Mouse (Mus musculus): ENCODE results near the gene Bcor.
A peak's percentile ranks its signal among the peaks of the same experiment; 100 is the strongest.

Gene Bcor

DNA sequence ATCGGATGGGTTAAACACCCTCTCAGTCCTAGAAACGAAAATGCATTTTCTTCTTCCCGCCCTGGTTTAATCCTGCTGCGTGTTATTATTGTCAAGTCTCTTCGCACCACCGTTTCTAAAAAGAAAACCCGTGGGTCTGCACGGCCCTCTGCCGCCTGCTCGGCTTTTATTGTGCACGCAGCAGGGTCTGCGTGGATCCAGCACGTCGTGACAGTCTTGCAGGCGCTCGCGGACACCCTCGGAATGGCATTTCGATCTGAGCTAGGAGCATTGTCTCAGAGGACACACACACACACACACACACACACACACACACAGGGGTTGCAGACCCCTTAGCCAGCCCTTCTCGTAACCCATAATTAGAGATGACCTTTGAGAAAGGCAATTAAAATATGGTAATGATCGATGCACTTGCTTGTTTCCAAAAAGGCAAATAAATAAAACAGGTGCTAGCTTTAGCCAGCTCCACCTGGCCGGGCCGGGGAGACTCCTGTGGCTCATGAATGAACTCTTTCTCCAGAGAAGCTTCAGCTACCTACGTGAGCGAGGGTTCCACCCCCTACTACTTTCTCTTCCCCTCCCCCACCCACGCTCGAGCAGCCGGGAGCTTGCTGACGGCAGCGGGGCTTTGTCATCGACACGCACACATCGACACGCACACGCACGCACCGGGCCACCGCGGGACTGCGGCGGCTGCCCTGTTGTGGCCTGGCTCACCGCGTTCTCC lies 8.7 kb downstream of the Bcor start:
- no peak for DNase-seq (ENCODE audit: extremely low spot score, low spot score)

GRCm38 (mm10) chrX:12150425-12150824 lies 9.7 kb downstream of the Bcor start:
- peak; percentile 37 for DNase-seq (ENCODE audit: extremely low spot score, low spot score)

DNA sequence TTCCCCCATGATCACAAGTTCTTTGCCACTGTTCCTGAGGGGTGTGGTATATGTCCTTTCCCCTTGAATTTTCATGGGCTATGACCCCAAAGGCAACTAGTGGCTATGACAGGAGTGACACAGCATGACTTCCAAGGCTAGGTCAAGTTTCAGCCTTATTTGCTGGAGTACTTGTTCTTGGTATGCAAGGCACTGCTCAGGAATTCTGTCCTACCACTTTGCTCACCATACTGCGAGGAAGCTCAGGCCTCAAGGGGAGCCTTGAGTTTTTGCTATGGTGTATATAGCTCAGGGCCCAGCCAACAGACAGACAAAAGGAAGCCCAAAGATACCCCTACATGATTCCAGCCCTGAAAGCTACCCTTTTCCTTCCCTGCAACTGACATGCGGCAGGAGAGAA lies 13.9 kb downstream of the Bcor start:
- no peak for DNase-seq (ENCODE audit: extremely low spot score, low spot score)

GRCm38 (mm10) chrX:12142832-12143231 lies 17.3 kb downstream of the Bcor start:
- DNase-seq (ENCODE audit: extremely low spot score, low spot score) = no peak

DNA sequence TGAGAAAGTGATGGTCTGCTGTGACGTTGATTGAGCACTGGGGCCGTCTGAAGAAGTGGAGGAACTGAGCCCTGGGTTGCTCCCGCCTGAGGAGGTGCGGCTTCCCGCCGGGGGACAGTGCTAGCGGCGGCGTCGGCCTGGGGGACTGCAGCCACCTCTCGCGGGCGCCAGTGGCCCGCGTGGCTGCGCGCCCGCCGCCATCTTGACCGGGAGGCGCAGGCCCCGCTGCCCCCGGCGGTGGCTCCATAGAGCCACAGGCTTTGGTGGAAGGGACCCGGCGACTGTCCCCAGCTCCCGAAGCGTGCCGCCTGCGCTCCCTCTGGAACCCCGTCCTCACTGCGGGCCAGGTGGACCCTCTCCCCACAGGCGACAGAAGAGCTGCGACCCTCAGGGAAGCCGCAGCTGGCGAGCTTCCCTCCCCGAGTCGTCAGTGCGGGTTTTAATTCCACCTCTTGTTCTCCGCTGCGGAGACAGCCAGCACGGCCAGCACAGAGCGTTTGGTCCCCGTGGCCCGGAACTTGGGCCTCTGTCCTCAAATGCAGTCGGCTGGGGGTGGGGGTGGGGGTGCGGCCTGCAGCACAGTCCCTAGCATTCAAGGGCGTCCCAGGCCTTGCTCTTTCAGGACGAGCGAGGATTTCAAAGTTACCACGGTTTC lies 19.9 kb downstream of the Bcor start:
- DNase-seq (ENCODE audit: extremely low spot score, low spot score) = peak; percentile 52

GRCm38 (mm10) chrX:12138266-12138665 lies 21.9 kb downstream of the Bcor start:
- DNase-seq (ENCODE audit: extremely low spot score, low spot score) = peak; percentile 34

- no peak for DNase-seq (ENCODE audit: extremely low spot score, low spot score)
Observed at GRCm38 (mm10) chrX:12137121-12137521, 23.0 kb downstream of the Bcor start.

- peak; percentile 65 for DNase-seq (ENCODE audit: extremely low spot score, low spot score)
Observed at GRCm38 (mm10) chrX:12136261-12137101, 23.7 kb downstream of the Bcor start.

DNA sequence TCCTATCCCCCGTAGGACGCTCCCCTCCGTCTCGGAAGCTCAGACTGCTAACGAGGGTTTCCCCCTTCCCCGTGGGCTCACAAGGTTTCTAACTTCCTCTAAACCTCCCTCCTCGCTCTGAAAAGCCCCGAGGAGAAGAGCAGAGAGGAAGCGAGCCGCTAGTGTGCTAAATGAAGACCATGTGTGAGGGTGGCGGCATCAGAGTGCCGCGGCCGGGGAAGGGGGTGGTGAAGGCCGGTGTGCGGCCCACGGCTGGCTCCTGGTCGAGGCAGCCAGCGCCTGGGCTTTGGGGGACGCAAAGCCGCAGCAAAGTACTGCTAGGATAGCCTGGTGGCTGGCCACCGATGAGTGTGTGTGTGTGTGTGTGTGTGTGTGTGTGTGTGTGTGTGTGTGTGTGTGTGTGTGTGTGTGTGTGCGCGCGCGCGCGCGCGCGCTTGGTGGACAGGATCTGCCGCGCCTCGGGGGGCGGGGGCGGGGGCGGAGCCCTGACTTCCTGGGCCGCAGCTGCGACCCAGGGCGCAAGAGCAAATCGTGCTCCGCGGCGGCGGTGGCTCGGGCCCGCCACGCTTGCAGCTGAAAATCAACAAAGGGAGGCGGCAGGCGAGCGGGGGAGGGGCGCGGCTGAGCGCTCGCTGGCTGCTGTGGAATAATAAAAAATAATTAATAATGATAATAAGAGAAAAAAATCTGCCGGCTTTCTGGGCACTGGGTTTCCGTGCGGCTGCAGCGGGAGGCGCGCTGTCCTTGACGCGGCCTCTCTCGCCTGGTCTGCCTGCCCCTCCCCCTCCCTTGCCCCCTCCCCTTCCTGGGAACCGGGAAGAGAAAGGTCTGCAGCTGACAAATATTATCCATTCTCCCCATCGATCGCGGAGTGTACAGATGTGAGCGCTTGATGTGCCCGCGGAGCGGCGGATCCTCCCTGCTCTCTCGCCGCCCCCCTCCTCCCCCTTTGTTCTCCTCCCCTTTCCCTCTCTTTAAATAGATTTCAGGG lies 24.7 kb downstream of the Bcor start:
- peak; percentile 67 for DNase-seq (ENCODE audit: extremely low spot score, low spot score)

GRCm38 (mm10) chrX:12134541-12134940 lies 25.6 kb downstream of the Bcor start:
- peak; percentile 60 for DNase-seq (ENCODE audit: extremely low spot score, low spot score)

- DNase-seq (ENCODE audit: extremely low spot score, low spot score) = peak; percentile 32
Observed at GRCm38 (mm10) chrX:12133836-12134431, 26.2 kb downstream of the Bcor start.

GRCm38 (mm10) chrX:12133178-12133835 lies 26.8 kb downstream of the Bcor start:
- peak; percentile 74 for DNase-seq (ENCODE audit: extremely low spot score, low spot score)

DNA sequence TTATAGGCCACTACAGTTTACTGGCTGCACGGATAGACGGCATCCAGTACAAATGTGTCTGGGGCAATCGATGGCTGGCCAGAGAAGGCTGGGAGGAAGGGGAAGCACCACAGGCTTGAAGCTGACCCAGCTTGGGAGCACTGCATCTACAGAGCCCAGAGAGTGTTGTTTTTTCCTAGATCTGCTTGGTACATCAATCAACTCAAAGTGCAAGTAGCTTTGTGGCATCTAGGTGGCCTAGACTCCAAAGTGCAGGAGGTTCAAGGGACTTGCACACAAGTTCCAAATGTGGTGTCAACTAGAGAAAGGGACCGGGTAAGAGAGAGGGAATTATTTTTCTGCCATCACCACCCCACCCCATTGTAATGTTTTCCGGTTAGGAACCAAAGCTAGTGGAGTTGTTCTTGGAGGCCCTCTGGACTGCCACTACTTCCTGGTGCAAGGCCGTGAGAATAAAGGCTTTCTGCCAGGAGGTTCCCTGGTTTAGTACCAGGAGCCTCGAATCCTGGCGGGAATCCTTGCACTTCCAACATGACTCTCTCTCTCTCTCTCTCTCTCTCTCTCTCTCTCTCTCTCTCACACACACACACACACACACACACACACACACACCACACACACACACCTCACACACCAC lies 27.5 kb downstream of the Bcor start:
- DNase-seq (ENCODE audit: extremely low spot score, low spot score) = no peak

DNA sequence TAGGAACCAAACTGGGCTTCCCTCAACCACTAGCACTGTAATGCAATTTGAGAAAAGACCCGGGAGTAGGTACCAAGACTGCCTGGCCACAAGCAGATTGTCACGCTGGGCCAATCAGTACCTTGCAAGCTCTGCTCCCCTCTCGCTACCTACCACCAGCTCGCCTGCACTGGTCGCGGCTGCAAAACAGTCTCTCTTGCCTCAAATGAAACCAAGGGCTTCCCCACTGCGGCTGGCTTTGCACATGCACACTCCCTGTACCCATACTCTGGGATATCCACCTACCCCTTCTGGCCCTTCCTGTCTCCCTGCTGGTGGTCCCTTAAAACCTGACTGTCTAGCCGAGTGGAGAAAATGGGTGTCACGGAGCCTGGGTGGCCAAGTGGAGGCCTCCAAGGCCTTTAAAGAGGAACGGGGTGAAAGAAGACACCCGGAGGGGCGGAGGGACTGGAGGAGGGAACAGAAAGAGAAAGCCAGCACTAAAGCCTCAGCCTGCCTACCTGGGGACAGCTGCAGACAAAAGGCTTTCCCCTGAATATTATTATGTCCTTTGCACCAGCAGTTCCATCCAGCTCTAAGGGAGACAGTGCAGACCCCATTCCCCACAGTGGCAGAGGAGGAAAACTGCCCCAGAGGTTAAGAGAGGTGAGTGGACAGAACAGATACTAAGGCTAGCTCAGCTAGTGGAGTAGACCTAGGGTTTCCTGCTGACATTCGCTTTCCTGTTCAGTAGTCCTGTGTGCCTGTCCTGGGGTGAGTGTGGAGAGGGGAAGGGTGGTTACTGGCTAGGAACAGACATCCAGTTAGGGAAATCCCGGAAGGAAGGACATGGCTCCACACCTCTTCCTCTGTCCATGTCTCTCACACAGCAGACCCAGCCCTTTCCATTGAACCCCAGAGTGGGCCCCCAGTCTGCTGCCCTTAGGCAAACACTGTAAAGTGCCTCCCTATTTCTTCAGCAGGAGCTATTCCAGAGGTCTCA lies 30.0 kb downstream of the Bcor start:
- peak; percentile 18 for DNase-seq (ENCODE audit: extremely low spot score, low spot score)

DNA sequence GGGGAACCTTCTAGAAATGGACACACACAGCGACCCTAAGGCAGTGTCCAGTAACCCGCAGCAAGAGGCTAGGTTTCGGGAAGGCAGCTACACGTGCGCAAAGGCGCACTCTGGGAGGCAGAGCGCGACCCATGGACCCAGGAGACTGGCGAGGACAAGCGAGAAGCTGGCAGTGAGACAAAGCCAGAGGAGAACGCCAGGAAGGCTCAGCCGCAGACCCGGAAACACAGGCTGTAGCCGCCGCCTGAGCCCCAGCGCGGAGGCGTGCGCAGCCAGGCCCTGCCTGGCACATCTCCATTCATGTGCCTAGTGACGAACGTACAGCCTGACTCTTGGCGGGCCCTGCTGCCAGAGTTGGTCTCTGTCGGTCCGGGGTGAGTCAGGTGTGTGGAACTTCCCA lies 30.9 kb downstream of the Bcor start:
- DNase-seq (ENCODE audit: extremely low spot score, low spot score) = peak; percentile 45

DNA sequence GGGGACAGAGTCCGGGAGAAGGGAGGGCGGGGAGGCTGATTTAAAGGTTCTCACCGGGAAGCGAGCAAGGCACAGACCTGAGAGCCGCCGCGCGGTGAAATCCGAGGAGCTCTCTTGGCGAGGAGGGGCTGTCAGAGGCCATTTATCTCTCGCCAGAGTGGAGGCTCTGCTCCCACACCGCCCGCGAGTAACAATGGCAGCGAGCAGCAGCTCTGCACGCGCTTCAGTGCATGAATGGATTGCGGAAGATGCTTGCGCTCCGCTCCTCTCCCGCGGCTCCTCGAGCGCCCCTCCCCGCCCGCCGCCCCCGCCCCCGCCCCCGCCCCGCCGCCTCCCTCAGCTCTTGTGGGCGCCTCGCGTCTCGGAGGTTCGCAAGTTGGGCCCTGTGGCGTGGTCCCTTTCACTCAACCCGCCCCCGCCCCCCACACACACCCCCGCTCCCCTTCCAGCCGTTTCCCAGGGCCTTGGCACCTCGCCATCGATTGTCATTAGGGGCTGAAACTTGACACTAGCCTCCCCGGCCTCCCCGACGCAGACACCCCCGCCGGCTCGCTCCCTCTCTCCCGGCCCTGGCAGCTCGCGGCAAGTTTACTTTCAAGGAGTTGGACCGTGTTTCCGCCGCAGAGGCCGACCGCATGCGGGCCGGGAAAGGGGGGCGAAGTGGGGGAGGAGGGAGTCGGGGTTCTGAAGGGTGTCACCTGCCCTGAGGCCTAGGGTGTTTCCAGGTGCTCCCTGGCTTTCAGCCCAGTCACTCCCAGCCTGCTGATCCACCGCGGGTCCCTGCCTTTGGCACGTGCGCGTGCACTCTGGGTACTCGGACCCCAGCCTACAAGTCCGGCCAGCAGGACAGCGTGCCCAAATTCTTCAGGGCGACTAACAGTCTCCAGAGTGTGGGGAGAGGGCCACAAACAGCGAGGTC lies 31.7 kb downstream of the Bcor start:
- DNase-seq (ENCODE audit: extremely low spot score, low spot score) = peak; percentile 71

- DNase-seq (ENCODE audit: extremely low spot score, low spot score) = no peak
Observed at GRCm38 (mm10) chrX:12127799-12128164, 32.4 kb downstream of the Bcor start.
